Mouse (Mus musculus) embryonic facial prominence, embryonic 11.5 days (tissue): ENCODE results near the gene Rimbp3. TPM values are rescaled to one million over a fixed set of nuclear protein-coding genes. Genes with fewer than 3 reads are reported as not detected.

Source experiments
- ATAC-seq: fragments of 200-750 bp; cut with Nextera tagmentation; replicated peaks from 2 replicates; pipeline ENCODE4 v1.8.0; 2017; ENCODE audit warnings: low read depth; ENCODE audit not compliant: insufficient number of reproducible peaks, low FRiP score, low TSS enrichment
- DNase-seq: peaks from one replicate; pipeline ENCODE4 v3.0.0-alpha.2; 2015; ENCODE audit warnings: low spot score
- H3K27ac ChIP-seq: fragments of 300-500 bp; sonication (generic); replicated peaks from 2 replicates; pipeline ENCODE4 v1.5.1; 2014; ENCODE audit warnings: mild to moderate bottlenecking, low read depth, low read length, control low read depth
- H3K27me3 ChIP-seq: fragments of 300-500 bp; sonication (generic); 2 replicates; pipeline ENCODE4 v1.6.1; 2014; ENCODE audit warnings: mild to moderate bottlenecking, low read length, moderate library complexity, mixed read lengths; ENCODE audit not compliant: control insufficient read depth, insufficient read depth
- H3K36me3 ChIP-seq: fragments of 300-500 bp; sonication (generic); replicated peaks from 2 replicates; pipeline ENCODE4 v1.6.1; 2014; ENCODE audit warnings: low read depth, mild to moderate bottlenecking, low read length, moderate library complexity, mixed read lengths; ENCODE audit not compliant: control insufficient read depth, insufficient read depth
- H3K4me1 ChIP-seq: fragments of 300-500 bp; sonication (generic); 2 replicates; pipeline ENCODE4 v1.6.1; 2014; ENCODE audit warnings: low read length, mixed read lengths; ENCODE audit not compliant: control insufficient read depth, insufficient read depth
- H3K4me2 ChIP-seq: fragments of 300-500 bp; sonication (generic); 2 replicates; pipeline ENCODE4 v1.6.1; 2014; ENCODE audit warnings: low read depth, mild to moderate bottlenecking, control low read depth, low read length, moderate library complexity
- H3K4me3 ChIP-seq: fragments of 300-500 bp; sonication (generic); 2 replicates; pipeline ENCODE4 v1.5.1; 2014; ENCODE audit warnings: low read depth, low read length, control low read depth
- H3K9ac ChIP-seq: fragments of 300-500 bp; sonication (generic); replicated peaks from 2 replicates; pipeline ENCODE4 v1.6.1; 2014; ENCODE audit warnings: mild to moderate bottlenecking, control low read depth, low read length
- H3K9me3 ChIP-seq: fragments of 300-500 bp; sonication (generic); replicated peaks from 2 replicates; pipeline ENCODE4 v1.6.1; 2016; ENCODE audit warnings: mild to moderate bottlenecking, low read length, inconsistent platforms, mixed read lengths; ENCODE audit not compliant: control insufficient read depth
- WGBS: fragments of 180-500 bp; shearing (Covaris S2); extraction: QIAGEN DNeasy Blood & Tissue Kit; methylation state at CpG from one replicate; pipeline ENCODE4 v1.1.7; 2014; 5-methylcytosine and 5-hydroxymethylcytosine counted together
- polyA plus RNA-seq: library from polyadenylated mRNA; unstranded; fragments of >200 nt; fragmentation: Nextera tagmentation; extraction: Ambion mirVana; gene quantifications from 2 replicates; pipeline ENCODE4 v1.2.1, GENCODE M21; 2014

The Rimbp3 gene
- polyA plus RNA-seq, 1 experiment from 2014 or later, result 0.41 TPM

DNA sequence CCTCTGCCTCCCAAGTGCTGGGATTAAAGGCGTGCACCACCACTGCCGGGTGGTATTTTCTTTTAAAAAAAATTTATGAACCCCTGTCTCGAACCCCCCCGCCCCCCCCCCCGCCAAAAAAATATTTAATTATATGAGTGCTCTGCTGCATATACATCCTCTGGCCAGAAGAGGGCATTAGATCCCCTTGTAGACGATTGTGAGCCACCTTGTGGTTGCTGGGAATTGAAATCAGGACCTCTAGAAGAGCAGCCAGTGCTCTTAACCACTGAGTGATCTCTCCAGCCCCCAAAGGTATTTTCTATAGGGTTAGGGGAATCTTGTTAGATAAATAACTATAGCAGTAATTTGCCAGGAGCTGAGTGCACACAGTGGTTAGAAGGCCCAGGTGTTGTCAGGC lies 3.4 kb upstream of the Rimbp3 start:
- H3K4me2 ChIP-seq, result no peak overlapping the region
- H3K9me3 ChIP-seq, result no peaks in the 10 kb centered on the region
- 5% methylated on average over 6 of the region's 6 CpGs for WGBS
- DNase-seq (peak; percentile 55), ATAC-seq (no peak)
- H3K27me3 ChIP-seq, result 0 out of 2 replicates have a peak, but pooled peaks cover 4% of the 10 kb centered on the region
- H3K36me3 ChIP-seq, result no peaks in the 10 kb centered on the region
- no peak overlapping the region for H3K9ac ChIP-seq
- no peak overlapping the region for H3K4me3 ChIP-seq
- H3K27ac ChIP-seq, result no peak overlapping the region
- H3K4me1 ChIP-seq, result peaks cover 10% of the 10 kb centered on the region

DNA sequence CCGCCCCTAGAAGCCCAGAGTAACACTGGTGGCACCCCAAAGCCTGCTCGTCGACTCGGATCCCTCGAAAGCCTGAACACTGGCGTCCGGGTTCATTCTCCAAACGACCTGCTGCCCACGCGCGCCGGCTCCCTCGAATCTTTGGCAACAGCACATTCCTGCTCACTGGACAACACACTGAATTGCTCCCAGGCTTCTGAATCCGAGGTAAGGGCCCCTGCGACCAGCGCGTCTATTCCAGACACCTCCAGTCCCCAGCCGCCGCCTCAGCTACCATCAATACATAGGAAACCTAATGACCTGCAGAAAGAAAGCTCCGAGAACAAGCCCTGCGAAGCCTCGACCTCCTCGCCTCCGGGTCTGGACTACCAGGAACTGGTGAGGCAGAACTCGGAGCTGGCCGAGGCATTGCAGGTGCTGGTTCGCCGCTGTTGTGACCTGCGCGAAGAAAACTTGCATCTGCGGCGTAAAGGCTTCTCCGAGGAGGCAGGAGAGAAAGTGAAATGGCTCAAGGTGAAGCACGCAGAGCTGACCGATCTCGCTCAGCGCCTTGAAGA lies 1.1 kb downstream of the Rimbp3 start:
- Histone ChIP-seq H3K9me3 (no peaks in the 10 kb centered on the region; the same call in 1 of the 2 replicates), H3K4me2 (peak overlapping the region; percentile 99), H3K4me3 (peak overlapping the region; percentile 46), H3K27me3 (0 out of 2 replicates have a peak, but pooled peaks cover 4% of the 10 kb centered on the region), H3K9ac (peak overlapping the region; percentile 49), H3K4me1 (peaks cover 10% of the 10 kb centered on the region), H3K36me3 (no peaks in the 10 kb centered on the region), H3K27ac (no peak overlapping the region)
- DNase-seq (no peak), ATAC-seq (0 out of 2 replicates have a peak, but pooled peaks have one; percentile 20)
- WGBS, result 1% methylated on average over 37 of the region's 37 CpGs

DNA sequence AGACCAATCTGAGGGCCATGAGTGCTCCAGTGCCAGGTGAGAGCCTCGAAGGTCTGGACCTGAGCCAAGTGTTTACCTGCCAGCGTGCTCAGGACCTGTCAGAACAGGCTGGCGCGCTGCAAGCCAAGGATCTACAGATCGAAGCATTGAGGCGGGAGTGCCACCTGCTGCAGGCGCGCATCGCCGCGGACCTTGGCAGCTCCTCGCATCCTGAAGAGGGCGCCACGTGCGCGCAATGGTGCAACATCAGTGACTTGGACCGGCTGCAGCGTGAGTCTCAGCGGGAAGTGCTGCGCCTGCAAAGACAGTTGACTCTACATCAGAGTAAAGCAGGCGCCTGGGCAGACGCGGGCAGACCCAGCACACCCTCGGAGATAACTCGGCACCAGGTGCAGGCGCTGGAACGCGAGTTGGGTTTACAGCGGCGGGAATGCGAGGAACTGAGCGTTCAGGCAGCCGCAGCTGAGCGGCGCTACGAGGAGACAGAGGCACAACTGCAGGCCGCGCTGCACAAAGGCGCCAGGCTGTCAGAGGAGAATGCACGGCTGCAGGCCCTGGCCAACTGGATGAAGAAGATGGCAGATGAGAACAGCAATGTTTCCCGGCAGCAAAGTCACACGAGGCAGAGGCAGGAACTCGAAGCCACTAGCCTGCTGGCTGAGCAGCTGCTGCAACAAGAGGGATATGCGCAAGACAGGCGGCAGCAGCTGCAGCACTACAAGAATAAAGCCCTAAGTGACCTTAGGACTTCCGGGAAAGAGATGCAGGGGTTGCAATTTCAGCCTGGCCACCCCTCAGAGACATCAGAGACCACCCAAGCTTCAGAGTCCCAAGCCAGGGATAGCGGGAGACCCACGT lies 1.8 kb downstream of the Rimbp3 start:
- Histone ChIP-seq H3K9ac (peak overlapping the region; percentile 59), H3K4me1 (peaks cover 10% of the 10 kb centered on the region), H3K9me3 (no peaks in the 10 kb centered on the region; the same call in 1 of the 2 replicates), H3K36me3 (no peaks in the 10 kb centered on the region), H3K27me3 (0 out of 2 replicates have a peak, but pooled peaks cover 4% of the 10 kb centered on the region), H3K4me3 (peak overlapping the region; percentile 46), H3K27ac (no peak overlapping the region), H3K4me2 (peak overlapping the region; percentile 99)
- DNase-seq (peak; percentile 93), ATAC-seq (peak; percentile 61)
- WGBS, result 7% methylated on average over 48 of the region's 48 CpGs

- no peak overlapping the region for H3K4me3 ChIP-seq
- no peaks in the 10 kb centered on the region; the same call in 1 of the 2 replicates for H3K9me3 ChIP-seq
- no peak overlapping the region for H3K9ac ChIP-seq
- H3K27ac ChIP-seq, result no peak overlapping the region
- H3K27me3 ChIP-seq, result no peaks in the 10 kb centered on the region; the same call in 1 of the 2 replicates
- DNase-seq, result no peak
- 66% methylated on average over 8 of the region's 8 CpGs for WGBS
- ATAC-seq, result no peak
- H3K36me3 ChIP-seq, result no peaks in the 10 kb centered on the region
- no peaks in the 10 kb centered on the region for H3K4me1 ChIP-seq
- no peak overlapping the region for H3K4me2 ChIP-seq
Observed at GRCm38 (mm10) chr16:17216934-17217633, 8.7 kb downstream of the Rimbp3 start.

- DNase-seq, result no peak
- Histone ChIP-seq H3K27me3 (no peaks in the 10 kb centered on the region; the same call in 1 of the 2 replicates), H3K9ac (no peak overlapping the region), H3K4me1 (no peaks in the 10 kb centered on the region), H3K4me3 (no peak overlapping the region), H3K27ac (no peak overlapping the region), H3K36me3 (no peaks in the 10 kb centered on the region), H3K9me3 (no peaks in the 10 kb centered on the region), H3K4me2 (no peak overlapping the region)
- 28% methylated on average over 7 of the region's 7 CpGs for WGBS
- ATAC-seq, result no peak
Observed at GRCm38 (mm10) chr16:17220127-17220733, 11.8 kb downstream of the Rimbp3 start.

DNA sequence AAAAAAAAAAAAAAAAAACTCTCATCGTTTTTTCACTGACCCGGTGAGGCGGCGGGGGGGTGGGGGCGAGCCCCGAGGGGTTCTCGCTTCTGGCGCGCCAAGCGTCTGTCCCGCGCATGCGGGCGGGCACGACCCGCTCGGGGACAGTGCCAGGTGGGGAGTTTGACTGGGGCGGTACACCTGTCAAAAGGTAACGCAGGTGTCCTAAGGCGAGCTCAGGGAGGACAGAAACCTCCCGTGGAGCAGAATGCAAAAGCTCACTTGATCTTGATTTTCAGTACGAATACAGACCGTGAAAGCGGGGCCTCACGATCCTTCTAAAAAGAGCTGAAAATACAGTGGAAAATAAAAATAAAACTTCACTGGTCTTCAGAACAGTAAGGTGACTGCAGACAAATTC lies 13.8 kb downstream of the Rimbp3 start:
- no peaks in the 10 kb centered on the region; the same call in 1 of the 2 replicates for H3K27me3 ChIP-seq
- ATAC-seq (peak; percentile 100), DNase-seq (peak; percentile 96)
- H3K27ac ChIP-seq, result no peak overlapping the region
- no peaks in the 10 kb centered on the region for H3K9me3 ChIP-seq
- H3K9ac ChIP-seq, result no peak overlapping the region
- H3K4me1 ChIP-seq, result no peaks in the 10 kb centered on the region
- H3K36me3 ChIP-seq, result no peaks in the 10 kb centered on the region
- no peak overlapping the region for H3K4me2 ChIP-seq
- no peak overlapping the region for H3K4me3 ChIP-seq
- 36% methylated on average over 25 of the region's 25 CpGs for WGBS

DNA sequence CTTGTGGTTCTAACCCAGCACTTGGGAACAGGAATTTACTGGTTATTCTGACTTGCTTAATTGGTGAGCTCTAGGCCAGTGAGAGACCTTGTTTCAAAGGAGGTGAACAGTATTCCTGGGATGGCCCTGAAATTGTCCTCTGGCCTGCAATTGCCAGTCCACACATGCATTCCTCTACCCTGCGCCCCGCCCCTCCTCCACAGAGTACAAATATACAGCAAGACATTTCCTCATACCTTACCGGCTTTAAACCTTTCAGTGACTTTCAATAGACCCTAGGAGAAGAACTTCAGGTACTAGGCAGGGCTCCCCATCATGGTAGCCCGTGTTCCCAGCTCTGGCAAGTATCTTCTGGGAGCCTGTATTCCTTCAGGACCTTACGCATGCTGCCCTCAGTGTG lies 17.2 kb downstream of the Rimbp3 start:
- no peaks in the 10 kb centered on the region for H3K9me3 ChIP-seq
- no peak overlapping the region for H3K4me2 ChIP-seq
- ATAC-seq, result no peak
- H3K36me3 ChIP-seq, result no peaks in the 10 kb centered on the region
- 87% methylated on average over 5 of the region's 5 CpGs for WGBS
- no peak for DNase-seq
- no peaks in the 10 kb centered on the region for H3K4me1 ChIP-seq
- H3K9ac ChIP-seq, result no peak overlapping the region
- H3K27ac ChIP-seq, result no peak overlapping the region
- no peak overlapping the region for H3K4me3 ChIP-seq
- H3K27me3 ChIP-seq, result no peaks in the 10 kb centered on the region; the same call in 1 of the 2 replicates
